ENCODE assay signal across 10 mouse cellular contexts in genomic region chr6:103511972-103512565, GRCm38 (mm10). TPM values are rescaled to one million over a fixed set of nuclear protein-coding genes. Genes with fewer than 3 reads are reported as not detected.
DNase-seq lines count a peak whose midpoint lies in the region; ATAC-seq lines count a peak whose summit lies in the region.
"Had no signal": no experiment of that assay in that cellular context is flagged by ENCODE, and none has a peak within 500 bp of the region (broad histone marks: within the 10 kb centered on the region; RNA-seq: fewer than 3 reads in every experiment).

No protein-coding gene starts in this region.

- H3K27me3 ChIP-seq in heart, embryonic 14.5 days (ENCODE audit: control insufficient read depth, insufficient read depth, low read length) = peaks cover 47% of the 10 kb centered on the region
- H3K27me3 ChIP-seq in liver, embryonic 12.5 days (replicated peaks) = peaks cover 37% of the 10 kb centered on the region

- DNase-seq in heart, postnatal 36 days = no peak
- DNase-seq in cerebellum, adult 9-10 months = peak; percentile 92
- DNase-seq in kidney, postnatal 25 days = peak; percentile 4 to 36
- DNase-seq in retina, postnatal 1 day = peak; percentile 75
- no peak for DNase-seq in yolk sac, embryonic 10.5 days (ENCODE audit: low spot score)

- no peak overlapping the region for H3K9ac ChIP-seq in heart, embryonic 14.5 days (ENCODE audit: low read length)
- no peak overlapping the region for H3K9ac ChIP-seq in liver, embryonic 12.5 days

- H3K4me2 ChIP-seq in heart, embryonic 14.5 days (ENCODE audit: low read length) = peak overlapping the region; percentile 64
- peak overlapping the region; percentile 57 for H3K4me2 ChIP-seq in liver, embryonic 12.5 days

- ATAC-seq in heart, embryonic 14.5 days (ENCODE audit: insufficient number of reproducible peaks, insufficient read depth, low FRiP score, low read depth) = no peak
- peak; percentile 81 for ATAC-seq in frontal cortex, adult (ENCODE audit: low TSS enrichment)
- no peak for ATAC-seq in liver, embryonic 12.5 days

- intact Hi-C loops in heart, postnatal 36 days (cut with DNase I) = no loop called here

- H3K4me3 ChIP-seq in heart, embryonic 14.5 days (ENCODE audit: control insufficient read depth in 1 of 2, insufficient read depth in 1 of 2, low read depth in 1 of 2, low read length in 2 of 2) = peak overlapping the region; percentile 18 to 30
- peak overlapping the region; percentile 21 for H3K4me3 ChIP-seq in liver, embryonic 12.5 days
- H3K4me3 ChIP-seq: myocyte had no signal

- no peaks in the 10 kb centered on the region for H3K9me3 ChIP-seq in heart, embryonic 14.5 days (ENCODE audit: control insufficient read depth, low read length)
- no peaks in the 10 kb centered on the region for H3K9me3 ChIP-seq in liver, embryonic 12.5 days (replicated peaks)

- H3K4me1 ChIP-seq in heart, embryonic 14.5 days (ENCODE audit: control insufficient read depth in 2 of 2, insufficient read depth in 2 of 2, low read length in 2 of 2) = peaks cover 0 to 8% of the 10 kb centered on the region in 2 experiments; a peak in 2 of 4 replicates
- no peaks in the 10 kb centered on the region for H3K4me1 ChIP-seq in liver, embryonic 12.5 days

- under 1% methylated on average over 29 of the region's 29 CpGs for WGBS in heart, embryonic 14.5 days
- WGBS in liver, embryonic 12.5 days (ENCODE audit: insufficient replicate concordance) = 2% methylated on average over 29 of the region's 29 CpGs

- no peak overlapping the region for H3K27ac ChIP-seq in heart, embryonic 14.5 days (replicated peaks in 1 of 2; ENCODE audit: control insufficient read depth in 1 of 2, insufficient read depth in 1 of 2, low read depth in 2 of 2, low read length in 2 of 2)
- no peak overlapping the region for H3K27ac ChIP-seq in liver, embryonic 12.5 days

- no peaks in the 10 kb centered on the region for H3K36me3 ChIP-seq in heart, embryonic 14.5 days (ENCODE audit: control insufficient read depth, insufficient read depth, low read length)
- H3K36me3 ChIP-seq in liver, embryonic 12.5 days = no peaks in the 10 kb centered on the region

RNA-seq across cellular contexts. Expression of gene Chl1, which starts 1.7 kb away (rescaled TPM):
- 0.42 TPM in 1 of 2 replicates, not detected in the other for polyA plus RNA-seq in heart, embryonic 14.5 days (2014; fragmentation: Nextera tagmentation; extraction: Ambion mirVana)
- 1 to 10 TPM; 1.0 to 1.5 TPM for total RNA-seq in heart, postnatal 36 days (2021)
- polyA plus RNA-seq in liver, embryonic 12.5 days (2016; fragmentation: Nextera tagmentation; extraction: Ambion mirVana) = 0.06 and 0.13 TPM in 2 replicates
- total RNA-seq: MEL had no signal
- polyA plus RNA-seq: myocyte had no signal

Comparison
In these comparisons a context has a peak if more than half of its experiments do, and no peak if none do; other contexts are left out.
1. DNase-seq: peak in cerebellum, adult 9-10 months (single experiment), kidney, postnatal 25 days (2 of 2) and retina, postnatal 1 day (single experiment); none in heart, postnatal 36 days (0 of 2) and yolk sac, embryonic 10.5 days (single experiment).